Mouse (Mus musculus): ENCODE data around the gene Papss2. TPM values are rescaled to one million over a fixed set of nuclear protein-coding genes. Genes with fewer than 3 reads are reported as not detected.

Gene Papss2
- 1.8 and 3.2 TPM in 2 replicates for polyA plus RNA-seq (2015; fragmentation: Nextera tagmentation; extraction: Ambion mirVana)

- Histone ChIP-seq H3K4me1 (replicated peaks) (peaks cover 10% of the 10 kb centered on the region), H3K4me2 (peak within 1 kb of the TSS; percentile 84), H3K27ac (replicated peaks) (no peak within 1 kb of the TSS), H3K27me3 (peaks cover 37% of the 10 kb centered on the region), H3K36me3 (no peaks in the 10 kb centered on the region), H3K9ac (peak within 1 kb of the TSS; percentile 66), H3K9me3 (no peaks in the 10 kb centered on the region), H3K4me3 (peak within 1 kb of the TSS; percentile 54)
- WGBS = under 1% methylated on average over 62 of the region's 64 CpGs
- ATAC-seq (ENCODE audit: low read depth) = peak; percentile 81
Observed at GRCm38 (mm10) chr19:32595506-32596286, at the start of gene Papss2. Papss2 (plus strand) TSS chr19:32595790.

GRCm38 (mm10) chr19:32547396-32547795 lies 48.2 kb upstream of the Papss2 start:
- H3K9me3 ChIP-seq = no peaks in the 10 kb centered on the region
- no peak for ATAC-seq (ENCODE audit: low read depth)
- 77% methylated on average over 3 of the region's 3 CpGs for WGBS

GRCm38 (mm10) chr19:32548202-32548601 lies 47.4 kb upstream of the Papss2 start:
- Histone ChIP-seq H3K4me2 (no peak overlapping the region), H3K27me3 (no peaks in the 10 kb centered on the region), H3K36me3 (no peaks in the 10 kb centered on the region), H3K4me3 (no peak overlapping the region), H3K4me1 (replicated peaks) (0 out of 2 replicates have a peak, but pooled peaks cover 4% of the 10 kb centered on the region), H3K9me3 (no peaks in the 10 kb centered on the region), H3K27ac (replicated peaks) (no peak overlapping the region), H3K9ac (no peak overlapping the region)
- no peak for ATAC-seq (ENCODE audit: low read depth)
- WGBS = 90% methylated on average over 15 of the region's 15 CpGs

More at GRCm38 (mm10) chr19:32547396-32547795, 48.2 kb upstream of the Papss2 start:
- Histone ChIP-seq H3K27me3 (no peaks in the 10 kb centered on the region), H3K27ac (replicated peaks) (no peak overlapping the region), H3K9ac (no peak overlapping the region), H3K4me1 (replicated peaks) (0 out of 2 replicates have a peak, but pooled peaks cover 4% of the 10 kb centered on the region), H3K4me2 (no peak overlapping the region), H3K36me3 (no peaks in the 10 kb centered on the region), H3K4me3 (no peak overlapping the region)

GRCm38 (mm10) chr19:32550446-32550845 lies 45.1 kb upstream of the Papss2 start:
- 82% methylated on average over 5 of the region's 5 CpGs for WGBS
- ATAC-seq (ENCODE audit: low read depth) = no peak

GRCm38 (mm10) chr19:32551442-32551841 lies 44.1 kb upstream of the Papss2 start:
- Histone ChIP-seq H3K27me3 (no peaks in the 10 kb centered on the region), H3K4me3 (no peak overlapping the region), H3K4me2 (no peak overlapping the region), H3K36me3 (no peaks in the 10 kb centered on the region), H3K9ac (no peak overlapping the region), H3K27ac (replicated peaks) (no peak overlapping the region), H3K4me1 (replicated peaks) (peaks cover 12% of the 10 kb centered on the region; the same call in 1 of the 2 replicates), H3K9me3 (no peaks in the 10 kb centered on the region)
- whole genome bisulfite sequencing = 78% methylated on average over 3 of the region's 3 CpGs
- ATAC-seq (ENCODE audit: low read depth) = no peak

More at GRCm38 (mm10) chr19:32550446-32550845, 45.1 kb upstream of the Papss2 start:
- Histone ChIP-seq H3K4me2 (no peak overlapping the region), H3K9ac (no peak overlapping the region), H3K4me3 (no peak overlapping the region), H3K27me3 (no peaks in the 10 kb centered on the region), H3K27ac (replicated peaks) (no peak overlapping the region), H3K4me1 (replicated peaks) (peaks cover 10% of the 10 kb centered on the region; the same call in 1 of the 2 replicates), H3K9me3 (no peaks in the 10 kb centered on the region), H3K36me3 (no peaks in the 10 kb centered on the region)

- no peak for ATAC-seq (ENCODE audit: low read depth)
- H3K36me3 ChIP-seq = no peaks in the 10 kb centered on the region
- no peak overlapping the region for H3K27ac ChIP-seq (replicated peaks)
- H3K9ac ChIP-seq = no peak overlapping the region
- H3K9me3 ChIP-seq = no peaks in the 10 kb centered on the region
- peaks cover 12% of the 10 kb centered on the region; the same call in 1 of the 2 replicates for H3K4me1 ChIP-seq (replicated peaks)
- 69% methylated on average over 1 of the region's 1 CpGs for WGBS
- no peak overlapping the region for H3K4me3 ChIP-seq
- no peak overlapping the region for H3K4me2 ChIP-seq
- no peaks in the 10 kb centered on the region for H3K27me3 ChIP-seq
Observed at GRCm38 (mm10) chr19:32552106-32552505, 43.5 kb upstream of the Papss2 start.

- 81% methylated on average over 3 of the region's 3 CpGs for WGBS
- no peak for ATAC-seq (ENCODE audit: low read depth)
- Histone ChIP-seq H3K9ac (no peak overlapping the region), H3K4me1 (replicated peaks) (peaks cover 12% of the 10 kb centered on the region; the same call in 1 of the 2 replicates), H3K4me2 (no peak overlapping the region), H3K27me3 (no peaks in the 10 kb centered on the region), H3K4me3 (no peak overlapping the region), H3K27ac (replicated peaks) (no peak overlapping the region), H3K36me3 (no peaks in the 10 kb centered on the region), H3K9me3 (no peaks in the 10 kb centered on the region)
Observed at GRCm38 (mm10) chr19:32553310-32553709, 42.3 kb upstream of the Papss2 start.

- peaks cover 11% of the 10 kb centered on the region; the same call in 1 of the 2 replicates for H3K4me1 ChIP-seq (replicated peaks)
- H3K4me3 ChIP-seq = no peak overlapping the region
- no peaks in the 10 kb centered on the region for H3K9me3 ChIP-seq
- no peak overlapping the region for H3K4me2 ChIP-seq
- H3K27me3 ChIP-seq = no peaks in the 10 kb centered on the region
- WGBS = 33% methylated on average over 3 of the region's 3 CpGs
- no peak overlapping the region for H3K27ac ChIP-seq (replicated peaks)
- no peak overlapping the region for H3K9ac ChIP-seq
- no peak for ATAC-seq (ENCODE audit: low read depth)
- H3K36me3 ChIP-seq = no peaks in the 10 kb centered on the region
Observed at GRCm38 (mm10) chr19:32555257-32555656, 40.3 kb upstream of the Papss2 start.

GRCm38 (mm10) chr19:32567025-32567424 lies 28.6 kb upstream of the Papss2 start:
- H3K27me3 ChIP-seq = no peaks in the 10 kb centered on the region
- H3K4me3 ChIP-seq = no peak overlapping the region
- 90% methylated on average over 8 of the region's 8 CpGs for WGBS
- no peak for ATAC-seq (ENCODE audit: low read depth)
- no peak overlapping the region for H3K9ac ChIP-seq
- H3K36me3 ChIP-seq = no peaks in the 10 kb centered on the region
- no peaks in the 10 kb centered on the region for H3K9me3 ChIP-seq
- no peak overlapping the region for H3K27ac ChIP-seq (replicated peaks)
- no peaks in the 10 kb centered on the region for H3K4me1 ChIP-seq (replicated peaks)
- H3K4me2 ChIP-seq = no peak overlapping the region

- 89% methylated on average over 5 of the region's 5 CpGs for WGBS
Observed at GRCm38 (mm10) chr19:32567447-32567846, 28.1 kb upstream of the Papss2 start.

GRCm38 (mm10) chr19:32568470-32568869 lies 27.1 kb upstream of the Papss2 start:
- no peak for ATAC-seq (ENCODE audit: low read depth)
- Histone ChIP-seq H3K9ac (no peak overlapping the region), H3K4me1 (replicated peaks) (no peaks in the 10 kb centered on the region), H3K27ac (replicated peaks) (no peak overlapping the region), H3K9me3 (no peaks in the 10 kb centered on the region), H3K36me3 (no peaks in the 10 kb centered on the region), H3K27me3 (no peaks in the 10 kb centered on the region), H3K4me3 (no peak overlapping the region), H3K4me2 (no peak overlapping the region)
- 86% methylated on average over 3 of the region's 3 CpGs for whole genome bisulfite sequencing

More at GRCm38 (mm10) chr19:32567447-32567846, 28.1 kb upstream of the Papss2 start:
- Histone ChIP-seq H3K4me3 (no peak overlapping the region), H3K27ac (replicated peaks) (no peak overlapping the region), H3K36me3 (no peaks in the 10 kb centered on the region), H3K27me3 (no peaks in the 10 kb centered on the region), H3K9me3 (no peaks in the 10 kb centered on the region), H3K4me1 (replicated peaks) (no peaks in the 10 kb centered on the region), H3K9ac (no peak overlapping the region), H3K4me2 (no peak overlapping the region)
- no peak for ATAC-seq (ENCODE audit: low read depth)

- Histone ChIP-seq H3K4me1 (replicated peaks) (no peaks in the 10 kb centered on the region), H3K9me3 (no peaks in the 10 kb centered on the region), H3K4me3 (no peak overlapping the region), H3K27ac (replicated peaks) (no peak overlapping the region), H3K4me2 (no peak overlapping the region), H3K36me3 (no peaks in the 10 kb centered on the region), H3K27me3 (no peaks in the 10 kb centered on the region), H3K9ac (no peak overlapping the region)
- ATAC-seq (ENCODE audit: low read depth) = no peak
- 83% methylated on average over 3 of the region's 3 CpGs for WGBS
Observed at GRCm38 (mm10) chr19:32568961-32569653, 26.5 kb upstream of the Papss2 start.
